Mouse (Mus musculus): ENCODE measurements at regions not wholly inside any gene's neighbourhood (a gene's known extent, or its start where the extent isn't known, plus 50 kb on each side); places are given as distances from the start of the nearest gene placed in this dataset.

- peak; percentile 5 to 53 for DNase-seq (ENCODE audit: low spot score in 2 of 2)
Measured at GRCm38 (mm10) chr2:108584799-108585198, 695.7 kb upstream of the Kif18a start.

- DNase-seq (ENCODE audit: low spot score in 2 of 2): no peak
Measured at GRCm38 (mm10) chr2:108593555-108593954, 687.0 kb upstream of the Kif18a start.

- no peak for DNase-seq (ENCODE audit: low spot score in 2 of 2)
Measured at GRCm38 (mm10) chr2:108600346-108600745, 680.2 kb upstream of the Kif18a start.

- no peak for DNase-seq (ENCODE audit: low spot score in 2 of 2)
Measured at GRCm38 (mm10) chr2:108619580-108619979, 661.0 kb upstream of the Kif18a start.

- DNase-seq (ENCODE audit: low spot score in 2 of 2): no peak
Measured at GRCm38 (mm10) chr2:108622367-108623162, 658.0 kb upstream of the Kif18a start.

- DNase-seq (ENCODE audit: low spot score in 2 of 2): no peak
Measured at GRCm38 (mm10) chr2:108635644-108636043, 644.9 kb upstream of the Kif18a start.

GRCm38 (mm10) chr2:108660697-108661388 lies 619.7 kb upstream of the Kif18a start:
- no peak for DNase-seq (ENCODE audit: low spot score in 2 of 2)

- DNase-seq (ENCODE audit: low spot score in 2 of 2): no peak
Measured at GRCm38 (mm10) chr2:108677777-108678380, 602.7 kb upstream of the Kif18a start.

- no peak for DNase-seq (ENCODE audit: low spot score in 2 of 2)
Measured at GRCm38 (mm10) chr2:108681574-108681973, 599.0 kb upstream of the Kif18a start.

- DNase-seq (ENCODE audit: low spot score in 2 of 2): no peak
Measured at GRCm38 (mm10) chr2:108686019-108686743, 594.4 kb upstream of the Kif18a start.

- peak; percentile 60 for DNase-seq (ENCODE audit: low spot score in 2 of 2)
Measured at GRCm38 (mm10) chr2:108690091-108690490, 590.4 kb upstream of the Kif18a start.

- DNase-seq (ENCODE audit: low spot score in 2 of 2): no peak
Measured at GRCm38 (mm10) chr2:108691156-108692007, 589.2 kb upstream of the Kif18a start.

- DNase-seq (ENCODE audit: low spot score in 2 of 2): peak in 1 of 2 experiments; percentile 5
Measured at GRCm38 (mm10) chr2:108701308-108701707, 579.2 kb upstream of the Kif18a start.

GRCm38 (mm10) chr2:108707856-108708855 lies 572.4 kb upstream of the Kif18a start:
- DNase-seq (ENCODE audit: low spot score in 2 of 2): no peak

GRCm38 (mm10) chr2:108742079-108742478 lies 538.5 kb upstream of the Kif18a start:
- no peak for DNase-seq (ENCODE audit: low spot score in 2 of 2)

- no peak for DNase-seq (ENCODE audit: low spot score in 2 of 2)
Measured at GRCm38 (mm10) chr2:108743511-108743910, 537.0 kb upstream of the Kif18a start.

- DNase-seq (ENCODE audit: low spot score in 2 of 2): no peak
Measured at GRCm38 (mm10) chr2:108744797-108745196, 535.7 kb upstream of the Kif18a start.

GRCm38 (mm10) chr2:108753494-108754225 lies 526.9 kb upstream of the Kif18a start:
- no peak for DNase-seq (ENCODE audit: low spot score in 2 of 2)

GRCm38 (mm10) chr2:108755821-108756220 lies 524.7 kb upstream of the Kif18a start:
- DNase-seq (ENCODE audit: low spot score in 2 of 2): no peak
